Mouse (Mus musculus): ENCODE results near the gene Skap1. TPM values are rescaled to one million over a fixed set of nuclear protein-coding genes. Genes with fewer than 3 reads are reported as not detected.
A peak's percentile ranks its signal among the peaks of the same experiment; 100 is the strongest.

The Skap1 gene
- total and polyA plus RNA-seq, 2 experiments from 2014 or later, result 0.11 TPM; not detected in 1

DNA sequence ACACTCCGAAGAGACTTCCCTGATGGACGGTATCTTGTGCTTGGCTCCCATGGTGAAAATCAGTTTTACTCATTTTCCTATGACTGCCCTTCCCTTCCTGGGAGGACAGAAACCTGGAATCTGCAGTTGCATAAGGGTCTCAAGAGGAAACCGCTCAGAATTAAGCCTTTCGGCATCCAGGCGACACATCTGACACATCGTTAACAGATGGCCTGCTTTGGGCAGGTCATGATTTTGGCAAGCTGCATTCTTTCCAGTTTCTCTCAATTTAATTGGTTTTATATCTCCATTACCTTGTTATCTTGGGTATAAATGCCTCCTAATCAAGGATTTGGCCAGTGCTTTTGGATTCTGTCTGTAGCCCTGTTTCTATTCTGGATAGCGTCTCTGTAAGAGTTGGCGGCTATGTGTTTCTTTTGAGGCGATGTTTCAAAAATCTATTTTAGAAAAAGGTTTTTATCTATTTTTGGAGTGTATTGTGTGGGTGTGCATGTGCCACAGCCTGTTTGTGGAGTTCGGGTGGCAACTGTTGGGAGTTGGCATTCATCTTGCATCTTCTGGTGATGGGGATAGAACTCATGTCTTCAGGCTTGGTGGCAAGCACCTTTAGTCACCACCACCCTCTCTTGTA, 1.1 kb downstream of the Skap1 start:
- TF ChIP-seq CTCF (IDR thresholded peaks at IDR 0.05; ENCODE audit: low read depth) (no peak), EP300 (IDR thresholded peaks at IDR 0.05; ENCODE audit: low read depth) (no peak)
- peaks cover 58% of the 10 kb centered on the region for H3K27me3 ChIP-seq (ENCODE audit: control insufficient read depth, insufficient read depth, low read length)
- 0 out of 2 replicates have a peak, but pooled peaks cover 6% of the 10 kb centered on the region for H3K4me1 ChIP-seq (ENCODE audit: control insufficient read depth, insufficient read depth)
- 69% methylated on average over 10 of the region's 10 CpGs for WGBS
- H3K27ac ChIP-seq (ENCODE audit: low read depth), result no peak overlapping the region
- H3K9ac ChIP-seq (replicated peaks; ENCODE audit: low read depth, low read length), result no peak overlapping the region
- peak overlapping the region; percentile 7; the same call in 1 of the 2 replicates for H3K4me3 ChIP-seq (ENCODE audit: low read depth, low read length)
- no peaks in the 10 kb centered on the region for H3K36me3 ChIP-seq (replicated peaks; ENCODE audit: control insufficient read depth, insufficient read depth, low read length)
- H3K9me3 ChIP-seq (replicated peaks; ENCODE audit: control insufficient read depth, low read length), result no peaks in the 10 kb centered on the region
- ATAC-seq (ENCODE audit: insufficient read depth, low read depth), result no peak
- no peak for DNase-seq (ENCODE audit: low spot score)
- peak overlapping the region; percentile 30; the same call in 1 of the 2 replicates for H3K4me2 ChIP-seq (ENCODE audit: low read depth, low read length)

DNA sequence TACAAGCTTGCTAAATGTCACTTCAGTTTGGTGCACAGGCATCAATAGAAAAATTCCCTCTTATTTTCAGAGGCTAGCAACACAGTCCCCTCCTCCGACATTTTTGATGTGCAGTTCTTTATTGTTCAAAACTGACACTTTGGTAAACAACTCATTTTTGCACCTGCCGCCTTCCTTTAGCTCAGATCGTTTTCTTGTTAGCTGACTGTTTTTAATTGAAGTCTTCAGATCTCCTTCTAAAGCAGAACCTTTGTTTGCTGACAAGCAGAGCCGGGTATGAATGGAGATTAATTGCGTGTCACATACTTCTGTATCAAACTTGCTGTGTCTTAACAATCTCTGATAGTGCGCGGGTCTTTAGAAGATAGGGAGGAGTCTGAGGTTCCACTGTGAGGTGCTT, 2.0 kb downstream of the Skap1 start:
- peaks cover 57% of the 10 kb centered on the region for H3K27me3 ChIP-seq (ENCODE audit: control insufficient read depth, insufficient read depth, low read length)
- DNase-seq (ENCODE audit: low spot score) (no peak), ATAC-seq (ENCODE audit: insufficient read depth, low read depth) (no peak)
- H3K4me1 ChIP-seq (ENCODE audit: control insufficient read depth, insufficient read depth), result 0 out of 2 replicates have a peak, but pooled peaks cover 6% of the 10 kb centered on the region
- 50% methylated on average over 7 of the region's 7 CpGs for WGBS
- H3K36me3 ChIP-seq (replicated peaks; ENCODE audit: control insufficient read depth, insufficient read depth, low read length), result no peaks in the 10 kb centered on the region
- H3K4me2 ChIP-seq (ENCODE audit: low read depth, low read length), result no peak overlapping the region
- H3K9ac ChIP-seq (replicated peaks; ENCODE audit: low read depth, low read length), result no peak overlapping the region
- peak overlapping the region; percentile 7; the same call in 1 of the 2 replicates for H3K4me3 ChIP-seq (ENCODE audit: low read depth, low read length)
- H3K9me3 ChIP-seq (replicated peaks; ENCODE audit: control insufficient read depth, low read length), result no peaks in the 10 kb centered on the region
- no peak for TF ChIP-seq CTCF (IDR thresholded peaks at IDR 0.05; ENCODE audit: low read depth)
- no peak for TF ChIP-seq EP300 (IDR thresholded peaks at IDR 0.05; ENCODE audit: low read depth)
- H3K27ac ChIP-seq (ENCODE audit: low read depth), result no peak overlapping the region; the same call in 1 of the 2 replicates

DNA sequence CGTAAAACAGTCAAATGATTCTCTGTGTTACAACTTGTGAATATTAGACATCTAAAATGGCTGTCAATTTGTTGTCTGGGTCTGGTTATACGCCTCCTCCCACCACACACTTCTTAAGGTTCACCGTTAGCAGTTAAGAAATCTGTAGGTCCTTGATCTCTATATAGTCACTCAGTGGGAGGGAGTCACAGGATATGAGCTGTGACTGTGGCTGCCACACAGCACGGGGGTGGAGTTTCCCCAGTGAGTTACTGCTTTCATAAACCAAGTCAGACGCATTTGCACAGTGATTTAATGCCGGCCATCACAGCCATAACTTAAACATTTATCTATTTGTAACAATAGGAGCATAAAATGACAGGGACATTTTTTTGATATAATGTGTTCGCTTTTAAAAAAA, 2.6 kb downstream of the Skap1 start:
- H3K27me3 ChIP-seq (ENCODE audit: control insufficient read depth, insufficient read depth, low read length), result peaks cover 52% of the 10 kb centered on the region
- ATAC-seq (ENCODE audit: insufficient read depth, low read depth), result no peak
- TF ChIP-seq EP300 (IDR thresholded peaks at IDR 0.05; ENCODE audit: low read depth) (no peak), CTCF (IDR thresholded peaks at IDR 0.05; ENCODE audit: low read depth) (no peak)

DNA sequence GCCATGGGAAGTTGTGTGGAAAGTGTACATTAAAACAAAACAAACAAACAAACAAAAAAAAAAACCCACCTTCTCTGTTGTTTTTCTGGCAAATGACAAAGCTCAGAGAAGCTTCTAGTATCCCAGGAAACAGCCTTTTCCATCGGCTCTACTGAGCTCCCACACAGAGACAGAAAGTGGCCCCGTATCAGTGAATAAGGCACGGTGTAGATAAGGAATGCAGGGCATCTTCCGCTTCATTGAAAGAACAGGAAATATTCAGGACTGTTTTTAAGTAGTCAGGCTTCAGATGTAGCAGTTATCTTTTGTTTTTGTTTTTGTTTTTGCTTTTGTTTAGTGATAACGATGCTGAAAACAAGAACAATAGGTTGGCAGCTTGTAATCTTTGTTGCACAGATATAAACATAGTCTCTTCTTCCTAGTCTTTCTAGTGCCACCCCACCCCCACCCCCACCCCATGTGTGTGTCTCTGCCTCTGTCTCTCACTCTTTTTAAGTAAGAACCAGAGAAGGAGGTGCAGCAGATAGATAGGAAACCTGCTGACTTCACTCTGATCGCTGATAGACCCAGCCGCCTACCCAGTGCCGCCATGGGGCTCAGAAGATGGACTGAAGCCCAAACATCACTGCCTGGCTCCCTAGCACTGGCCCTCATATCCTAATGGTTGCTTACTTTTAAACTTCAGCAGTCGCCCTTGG, 3.8 kb downstream of the Skap1 start:
- DNase-seq (ENCODE audit: low spot score), result no peak
- peaks cover 40% of the 10 kb centered on the region for H3K27me3 ChIP-seq (ENCODE audit: control insufficient read depth, insufficient read depth, low read length)
- H3K4me3 ChIP-seq (ENCODE audit: low read depth, low read length), result no peak overlapping the region
- TF ChIP-seq EP300 (IDR thresholded peaks at IDR 0.05; ENCODE audit: low read depth) (no peak), CTCF (IDR thresholded peaks at IDR 0.05; ENCODE audit: low read depth) (no peak)
- H3K36me3 ChIP-seq (replicated peaks; ENCODE audit: control insufficient read depth, insufficient read depth, low read length), result no peaks in the 10 kb centered on the region
- no peaks in the 10 kb centered on the region for H3K9me3 ChIP-seq (replicated peaks; ENCODE audit: control insufficient read depth, low read length)
- H3K9ac ChIP-seq (replicated peaks; ENCODE audit: low read depth, low read length), result no peak overlapping the region
- WGBS, result 24% methylated on average over 9 of the region's 9 CpGs
- 0 out of 2 replicates have a peak, but pooled peaks cover 6% of the 10 kb centered on the region for H3K4me1 ChIP-seq (ENCODE audit: control insufficient read depth, insufficient read depth)
- ATAC-seq (ENCODE audit: insufficient read depth, low read depth), result no peak
- H3K27ac ChIP-seq (ENCODE audit: low read depth), result no peak overlapping the region
- H3K4me2 ChIP-seq (ENCODE audit: low read depth, low read length), result no peak overlapping the region

More for the DNA sequence above, 2.6 kb downstream of the Skap1 start:
- WGBS, result 55% methylated on average over 7 of the region's 7 CpGs
- no peak overlapping the region for H3K4me2 ChIP-seq (ENCODE audit: low read depth, low read length)
- H3K4me3 ChIP-seq (ENCODE audit: low read depth, low read length), result no peak overlapping the region
- no peak for DNase-seq (ENCODE audit: low spot score)
- 0 out of 2 replicates have a peak, but pooled peaks cover 6% of the 10 kb centered on the region for H3K4me1 ChIP-seq (ENCODE audit: control insufficient read depth, insufficient read depth)
- no peaks in the 10 kb centered on the region for H3K36me3 ChIP-seq (replicated peaks; ENCODE audit: control insufficient read depth, insufficient read depth, low read length)
- H3K27ac ChIP-seq (ENCODE audit: low read depth), result no peak overlapping the region
- no peak overlapping the region for H3K9ac ChIP-seq (replicated peaks; ENCODE audit: low read depth, low read length)
- H3K9me3 ChIP-seq (replicated peaks; ENCODE audit: control insufficient read depth, low read length), result no peaks in the 10 kb centered on the region

DNA sequence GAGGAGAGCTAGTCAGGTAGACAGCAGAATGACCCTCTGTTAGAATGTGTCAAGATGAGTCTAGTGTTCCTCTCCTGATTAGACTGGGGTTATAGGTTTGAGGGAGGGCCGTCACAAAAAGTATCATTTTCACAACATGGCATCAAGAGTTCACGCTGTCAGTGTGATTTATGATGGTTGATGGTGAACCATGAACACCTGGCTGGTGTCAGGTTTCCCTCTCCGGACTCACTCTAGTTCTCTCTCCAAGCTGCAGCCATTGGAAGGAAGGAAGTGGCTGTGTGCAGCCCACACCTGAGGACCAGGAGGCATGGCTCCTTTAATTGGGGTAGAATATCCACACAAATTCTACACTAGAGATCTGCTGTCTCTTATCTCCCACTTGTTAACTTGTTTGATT, 18.3 kb downstream of the Skap1 start:
- H3K4me3 ChIP-seq (ENCODE audit: low read depth, low read length), result no peak overlapping the region
- H3K27me3 ChIP-seq (ENCODE audit: control insufficient read depth, insufficient read depth, low read length), result 0 out of 2 replicates have a peak, but pooled peaks cover 3% of the 10 kb centered on the region
- WGBS, result 76% methylated on average over 3 of the region's 3 CpGs
- ATAC-seq (ENCODE audit: insufficient read depth, low read depth), result no peak
- no peak overlapping the region for H3K27ac ChIP-seq (ENCODE audit: low read depth)
- H3K4me2 ChIP-seq (ENCODE audit: low read depth, low read length), result no peak overlapping the region
- no peaks in the 10 kb centered on the region for H3K36me3 ChIP-seq (replicated peaks; ENCODE audit: control insufficient read depth, insufficient read depth, low read length)
- H3K9ac ChIP-seq (replicated peaks; ENCODE audit: low read depth, low read length), result no peak overlapping the region
- H3K9me3 ChIP-seq (replicated peaks; ENCODE audit: control insufficient read depth, low read length), result no peaks in the 10 kb centered on the region
- H3K4me1 ChIP-seq (ENCODE audit: control insufficient read depth, insufficient read depth), result no peaks in the 10 kb centered on the region
- no peak for TF ChIP-seq EP300 (IDR thresholded peaks at IDR 0.05; ENCODE audit: low read depth)
- TF ChIP-seq CTCF (IDR thresholded peaks at IDR 0.05; ENCODE audit: low read depth), result no peak
- DNase-seq (ENCODE audit: low spot score), result no peak

Measured in heart, postnatal 0 days (tissue).